Mouse (Mus musculus): ENCODE results near the gene Ugt1a9. TPM values are rescaled to one million over a fixed set of nuclear protein-coding genes. Genes with fewer than 3 reads are reported as not detected.
"Not testable (repeated sequence)": the region's sequence is repeated elsewhere in the genome, so short reads cannot be mapped to it uniquely, and the experiment has no call there.

Gene Ugt1a9
- polyA plus RNA-seq, 1 experiment: not detected

DNA sequence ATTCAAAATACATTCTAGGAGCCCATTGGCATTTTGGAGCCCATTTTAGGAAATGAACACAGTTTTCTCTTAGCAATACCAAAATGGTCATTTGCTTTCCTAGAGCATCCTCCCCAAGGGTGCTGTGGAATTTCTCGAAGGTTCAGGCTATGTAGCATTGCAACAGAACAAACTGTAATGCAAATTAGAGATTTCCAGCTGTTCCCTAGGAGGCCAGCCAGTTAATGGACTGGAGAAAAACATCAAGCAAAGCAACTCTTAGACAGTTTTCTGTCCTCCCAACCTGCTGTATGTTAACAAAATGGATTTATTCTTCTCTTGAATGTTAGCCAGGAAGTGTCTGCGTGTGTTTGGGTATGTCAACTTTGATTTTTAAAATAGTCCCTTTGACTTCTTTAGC, 66.0 kb downstream of the Ugt1a9 start:
- Histone ChIP-seq H3K4me3 (ENCODE audit: control insufficient read depth, insufficient read depth, low read length) (no peak overlapping the region), H3K36me3 (ENCODE audit: control insufficient read depth, insufficient read depth, low read length) (no peaks in the 10 kb centered on the region), H3K4me1 (replicated peaks; ENCODE audit: control insufficient read depth, insufficient read depth, low read length) (no peaks in the 10 kb centered on the region), H3K27me3 (ENCODE audit: control insufficient read depth, insufficient read depth, low read length) (no peaks in the 10 kb centered on the region), H3K27ac (ENCODE audit: control insufficient read depth, insufficient read depth, low read length) (no peak overlapping the region)
- DNase-seq: no peak
- TF ChIP-seq POLR2A (IDR thresholded peaks at IDR 0.05; ENCODE audit: control insufficient read depth, extremely low read depth, insufficient read depth, low read length, poor library complexity) (no peak), CTCF (IDR thresholded peaks at IDR 0.05; ENCODE audit: borderline replicate concordance, control insufficient read depth, extremely low read depth, insufficient read depth, low read length, poor library complexity) (no peak)
- WGBS: 92% methylated on average over 2 of the region's 2 CpGs

DNA sequence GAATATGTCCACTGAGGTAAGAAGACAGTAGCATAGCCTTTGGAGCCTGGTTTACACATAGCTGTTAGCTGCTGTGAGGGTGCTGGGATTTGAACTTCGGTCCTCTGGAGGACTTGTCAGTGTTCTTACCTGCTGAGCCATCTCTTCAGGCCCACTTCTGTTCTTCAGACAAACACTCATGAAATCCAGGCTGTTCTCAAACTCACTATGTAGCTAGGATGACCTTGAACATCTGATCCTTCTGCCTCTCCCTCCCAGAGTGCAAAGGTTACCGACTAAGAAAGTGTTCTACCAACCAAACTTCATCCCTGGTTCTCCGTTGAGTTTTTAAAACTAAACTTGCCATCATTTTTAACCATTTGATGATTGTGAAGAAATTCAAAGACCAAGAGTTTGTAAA, 66.7 kb downstream of the Ugt1a9 start:
- H3K27ac ChIP-seq (ENCODE audit: control insufficient read depth, insufficient read depth, low read length): no peak overlapping the region
- no peak overlapping the region for H3K4me3 ChIP-seq (ENCODE audit: control insufficient read depth, insufficient read depth, low read length)
- H3K4me1 ChIP-seq (replicated peaks; ENCODE audit: control insufficient read depth, insufficient read depth, low read length): no peaks in the 10 kb centered on the region
- 96% methylated on average over 3 of the region's 3 CpGs for WGBS
- DNase-seq: no peak
- no peaks in the 10 kb centered on the region for H3K36me3 ChIP-seq (ENCODE audit: control insufficient read depth, insufficient read depth, low read length)
- TF ChIP-seq POLR2A (IDR thresholded peaks at IDR 0.05; ENCODE audit: control insufficient read depth, extremely low read depth, insufficient read depth, low read length, poor library complexity) (no peak), CTCF (IDR thresholded peaks at IDR 0.05; ENCODE audit: borderline replicate concordance, control insufficient read depth, extremely low read depth, insufficient read depth, low read length, poor library complexity) (no peak)
- no peaks in the 10 kb centered on the region for H3K27me3 ChIP-seq (ENCODE audit: control insufficient read depth, insufficient read depth, low read length)

DNA sequence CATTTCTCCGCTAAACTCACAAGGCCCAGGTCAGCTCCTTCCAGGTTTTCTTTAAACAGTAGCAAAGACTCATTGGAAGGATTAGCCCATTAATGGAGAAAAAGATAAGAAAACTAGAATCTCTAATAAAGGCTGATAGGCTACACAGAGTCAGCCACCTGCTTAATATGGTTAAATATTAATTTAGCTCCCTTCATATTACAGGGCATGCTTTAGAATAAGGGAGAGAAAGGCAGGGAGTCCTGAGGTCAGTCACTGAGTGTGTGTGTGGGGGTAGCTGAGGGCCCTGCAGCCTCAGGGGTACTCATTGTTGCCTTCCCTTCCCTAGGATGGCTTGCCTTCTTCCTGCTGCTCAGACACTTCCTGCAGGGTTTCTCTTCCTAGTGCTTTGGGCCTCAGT, 67.5 kb downstream of the Ugt1a9 start:
- no peak overlapping the region for H3K27ac ChIP-seq (ENCODE audit: control insufficient read depth, insufficient read depth, low read length)
- WGBS: 95% methylated on average over 1 of the region's 1 CpGs
- DNase-seq: no peak
- H3K27me3 ChIP-seq (ENCODE audit: control insufficient read depth, insufficient read depth, low read length): no peaks in the 10 kb centered on the region
- TF ChIP-seq CTCF (IDR thresholded peaks at IDR 0.05; ENCODE audit: borderline replicate concordance, control insufficient read depth, extremely low read depth, insufficient read depth, low read length, poor library complexity) (no peak), POLR2A (IDR thresholded peaks at IDR 0.05; ENCODE audit: control insufficient read depth, extremely low read depth, insufficient read depth, low read length, poor library complexity) (no peak)
- no peaks in the 10 kb centered on the region for H3K4me1 ChIP-seq (replicated peaks; ENCODE audit: control insufficient read depth, insufficient read depth, low read length)
- H3K36me3 ChIP-seq (ENCODE audit: control insufficient read depth, insufficient read depth, low read length): no peaks in the 10 kb centered on the region
- no peak overlapping the region for H3K4me3 ChIP-seq (ENCODE audit: control insufficient read depth, insufficient read depth, low read length)

DNA sequence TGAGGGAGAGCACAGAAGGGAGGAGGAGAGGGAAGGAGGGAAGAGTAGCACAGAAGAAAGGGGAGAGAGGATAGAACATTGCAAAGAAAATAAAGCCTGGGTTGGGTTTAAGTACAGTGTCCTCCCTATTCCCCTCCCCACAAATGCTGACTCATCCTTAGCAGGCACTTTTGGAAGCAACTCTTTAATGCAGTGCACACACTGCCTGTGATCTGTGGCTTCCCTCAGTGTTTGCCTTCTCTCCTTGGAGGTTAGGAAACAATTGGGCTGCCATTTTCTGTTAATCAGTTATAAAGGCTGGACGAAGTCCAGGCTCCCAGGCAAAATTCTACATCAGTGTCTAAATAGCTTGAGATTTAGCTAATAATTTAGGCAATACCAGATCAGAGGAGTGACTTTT, 69.9 kb downstream of the Ugt1a9 start:
- not testable (repeated sequence) for H3K4me1 ChIP-seq (replicated peaks; ENCODE audit: control insufficient read depth, insufficient read depth, low read length); H3K36me3 ChIP-seq (ENCODE audit: control insufficient read depth, insufficient read depth, low read length); H3K4me3 ChIP-seq (ENCODE audit: control insufficient read depth, insufficient read depth, low read length); H3K27me3 ChIP-seq (ENCODE audit: control insufficient read depth, insufficient read depth, low read length); H3K27ac ChIP-seq (ENCODE audit: control insufficient read depth, insufficient read depth, low read length); DNase-seq
- 73% methylated on average over 1 of the region's 1 CpGs for WGBS

DNA sequence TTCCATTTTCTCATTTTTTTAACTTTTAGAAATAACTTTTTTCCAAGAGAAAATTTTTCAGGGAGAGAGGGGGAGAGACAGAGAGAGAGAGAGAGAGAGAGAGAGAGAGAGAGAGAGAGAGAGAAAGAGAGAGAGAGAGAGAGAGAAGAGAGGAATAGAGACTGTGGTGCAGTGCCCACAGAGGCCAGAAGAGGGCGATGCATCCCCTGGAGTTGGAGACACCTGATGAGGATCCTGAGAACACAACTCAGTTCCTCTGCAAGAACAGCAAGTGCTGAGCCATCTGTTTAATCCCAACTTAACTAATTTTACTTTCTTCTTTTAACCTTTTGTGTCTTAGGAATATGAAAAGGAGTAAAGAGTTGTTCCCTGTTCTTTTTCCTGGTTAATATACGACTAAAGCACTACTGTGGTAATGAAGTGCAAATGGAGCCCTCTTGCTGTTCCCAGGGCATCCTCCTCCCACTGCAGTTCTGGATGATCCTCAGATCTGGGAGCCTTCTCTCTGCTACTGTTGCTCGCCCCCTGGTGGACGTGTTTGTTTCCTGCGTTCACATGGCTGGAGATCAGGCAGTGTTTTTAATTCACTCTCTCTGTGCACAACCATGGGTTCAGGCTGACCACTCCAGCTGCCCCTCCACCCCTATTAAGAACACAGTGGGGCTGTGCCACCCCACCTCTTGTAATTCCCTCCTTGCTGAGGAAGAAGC, 73.5 kb downstream of the Ugt1a9 start:
- H3K4me1 ChIP-seq (replicated peaks; ENCODE audit: control insufficient read depth, insufficient read depth, low read length); H3K27me3 ChIP-seq (ENCODE audit: control insufficient read depth, insufficient read depth, low read length); H3K4me3 ChIP-seq (ENCODE audit: control insufficient read depth, insufficient read depth, low read length); H3K27ac ChIP-seq (ENCODE audit: control insufficient read depth, insufficient read depth, low read length); H3K36me3 ChIP-seq (ENCODE audit: control insufficient read depth, insufficient read depth, low read length): not testable (repeated sequence)
- WGBS: 23% methylated on average over 5 of the region's 5 CpGs
- DNase-seq: peak; percentile 39

DNA sequence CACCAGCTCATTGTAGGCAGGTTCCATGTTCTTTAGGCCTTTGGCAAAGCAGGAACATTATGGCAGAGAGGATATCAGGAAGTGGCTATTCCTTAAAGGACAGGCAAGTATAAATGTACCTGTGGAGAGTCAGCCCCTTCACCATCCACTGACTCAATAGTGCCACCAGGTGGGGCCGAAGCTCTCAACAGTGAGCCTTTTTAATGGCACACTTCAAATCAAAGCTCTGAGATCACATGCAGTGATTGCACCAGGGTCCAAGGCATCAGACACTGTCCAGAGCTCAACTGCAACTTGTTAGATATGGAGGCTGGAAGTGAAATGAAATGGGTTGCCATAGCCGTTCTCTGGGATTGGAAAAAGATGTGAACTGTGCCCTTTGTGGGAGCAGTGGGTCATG, 74.7 kb downstream of the Ugt1a9 start:
- peak; percentile 11 for DNase-seq
- not testable (repeated sequence) for H3K4me3 ChIP-seq (ENCODE audit: control insufficient read depth, insufficient read depth, low read length); H3K27me3 ChIP-seq (ENCODE audit: control insufficient read depth, insufficient read depth, low read length); H3K27ac ChIP-seq (ENCODE audit: control insufficient read depth, insufficient read depth, low read length); H3K4me1 ChIP-seq (replicated peaks; ENCODE audit: control insufficient read depth, insufficient read depth, low read length); H3K36me3 ChIP-seq (ENCODE audit: control insufficient read depth, insufficient read depth, low read length)
- 83% methylated on average over 2 of the region's 2 CpGs for WGBS

DNA sequence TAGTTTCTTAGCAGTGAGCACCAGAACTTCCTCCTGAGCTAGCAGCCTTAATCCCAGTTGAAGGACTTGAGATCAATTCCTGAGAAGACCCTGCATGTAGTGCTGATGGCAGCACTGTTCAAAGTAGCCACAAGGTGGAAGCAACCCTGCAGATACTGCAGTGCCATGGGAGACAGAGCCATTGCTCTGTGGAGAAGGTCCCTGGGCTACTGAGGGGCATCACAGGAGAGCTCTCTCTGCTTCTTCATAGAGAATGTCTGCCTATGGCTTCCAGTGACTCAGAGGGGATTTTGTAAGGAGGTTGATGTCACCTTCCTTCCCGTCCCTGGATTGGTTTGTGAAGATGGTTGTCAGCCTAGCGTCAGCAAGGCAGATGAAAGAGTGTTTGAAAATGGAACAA, 79.5 kb downstream of the Ugt1a9 start:
- 84% methylated on average over 2 of the region's 2 CpGs for WGBS
- H3K27me3 ChIP-seq (ENCODE audit: control insufficient read depth, insufficient read depth, low read length); H3K27ac ChIP-seq (ENCODE audit: control insufficient read depth, insufficient read depth, low read length); H3K36me3 ChIP-seq (ENCODE audit: control insufficient read depth, insufficient read depth, low read length); H3K4me3 ChIP-seq (ENCODE audit: control insufficient read depth, insufficient read depth, low read length); H3K4me1 ChIP-seq (replicated peaks; ENCODE audit: control insufficient read depth, insufficient read depth, low read length); DNase-seq: not testable (repeated sequence)

Measured in thymus, adult 2 months (tissue).